In the genomic region with DNA sequence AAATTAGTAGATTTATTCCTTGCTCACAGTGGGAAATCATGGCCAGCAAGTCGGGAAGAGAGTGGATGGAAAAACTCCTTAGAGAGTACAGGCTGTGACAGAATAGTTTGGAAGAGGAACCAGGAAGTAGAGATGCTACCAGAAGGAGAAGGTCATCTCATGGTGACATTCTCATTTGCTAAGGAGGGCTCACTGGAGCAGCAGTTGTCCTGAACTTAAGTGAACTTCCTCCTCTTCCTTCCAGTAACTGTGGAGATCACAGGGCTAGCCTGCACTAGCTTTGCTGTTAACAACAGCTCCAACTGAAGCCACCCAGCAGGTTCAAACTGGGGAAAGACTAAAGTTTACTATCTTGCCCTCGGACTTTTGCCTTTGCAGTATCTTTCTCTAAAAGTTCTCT, we compare ENCODE assay signal across 18 mouse cellular contexts. TPM values are rescaled to one million over a fixed set of nuclear protein-coding genes. Genes with fewer than 3 reads are reported as not detected.
DNase-seq lines count a peak whose midpoint lies in the region; ATAC-seq and TF ChIP-seq lines count a peak whose summit lies in the region.
"Had no signal": no experiment of that assay in that cellular context is flagged by ENCODE, and none has a peak within 500 bp of the region (broad histone marks: within the 10 kb centered on the region; RNA-seq: fewer than 3 reads in every experiment).

No protein-coding gene starts in this region.

- H3K27ac ChIP-seq in lung, embryonic 16.5 days (ENCODE audit: low read length): peak overlapping the region; percentile 41; the same call in 1 of the 2 replicates
- peak overlapping the region; percentile 76 for H3K27ac ChIP-seq in liver, embryonic 16.5 days (ENCODE audit: low read length)
- peak overlapping the region; percentile 70 for H3K27ac ChIP-seq in stomach, postnatal 0 days (replicated peaks)
- H3K27ac ChIP-seq: heart, embryonic 10.5 days; hindbrain, postnatal 0 days; layer of hippocampus, adult 2 months; liver, embryonic 14.5 days; midbrain, embryonic 13.5 days had no signal

- TF ChIP-seq EP300 in stomach, postnatal 0 days (optimal IDR thresholded peaks at IDR 0.05): no peak

- WGBS in lung, embryonic 16.5 days: 60% methylated on average over 2 of the region's 2 CpGs
- WGBS in liver, embryonic 16.5 days (ENCODE audit: insufficient replicate concordance): 38% methylated on average over 2 of the region's 2 CpGs
- WGBS in stomach, postnatal 0 days: 57% methylated on average over 2 of the region's 2 CpGs

- no peak for TF ChIP-seq CTCF in stomach, postnatal 0 days (IDR thresholded peaks at IDR 0.05; ENCODE audit: low read depth)

- no peak overlapping the region for H3K4me3 ChIP-seq in lung, embryonic 16.5 days (ENCODE audit: low read length)
- no peak overlapping the region; the same call in 1 of the 2 replicates for H3K4me3 ChIP-seq in liver, embryonic 16.5 days (ENCODE audit: low read depth, low read length)
- no peak overlapping the region for H3K4me3 ChIP-seq in stomach, postnatal 0 days (ENCODE audit: low read depth, low read length)
- H3K4me3 ChIP-seq: heart, embryonic 10.5 days; layer of hippocampus, adult 2 months; midbrain, embryonic 13.5 days had no signal

- no peak for ATAC-seq in lung, embryonic 16.5 days (ENCODE audit: low read depth)
- no peak for ATAC-seq in liver, embryonic 16.5 days (ENCODE audit: low read depth)
- ATAC-seq in stomach, postnatal 0 days (ENCODE audit: low FRiP score, low TSS enrichment): no peak
- ATAC-seq: forebrain, embryonic 14.5 days; hindbrain, postnatal 0 days; midbrain, embryonic 13.5 days had no signal

- peaks cover 16% of the 10 kb centered on the region for H3K4me1 ChIP-seq in lung, embryonic 16.5 days (replicated peaks; ENCODE audit: control insufficient read depth, insufficient read depth, low read length)
- peaks cover 3% of the 10 kb centered on the region; the same call in 1 of the 2 replicates for H3K4me1 ChIP-seq in liver, embryonic 16.5 days (ENCODE audit: control insufficient read depth, low read depth, low read length)
- H3K4me1 ChIP-seq in stomach, postnatal 0 days (replicated peaks; ENCODE audit: control insufficient read depth, insufficient read depth): peaks cover 3% of the 10 kb centered on the region; the same call in 1 of the 2 replicates
- H3K4me1 ChIP-seq: midbrain, embryonic 13.5 days had no signal

- H3K9ac ChIP-seq in lung, embryonic 16.5 days (ENCODE audit: low read length): no peak overlapping the region
- H3K9ac ChIP-seq in liver, embryonic 16.5 days (ENCODE audit: low read depth, low read length): no peak overlapping the region
- no peak overlapping the region for H3K9ac ChIP-seq in stomach, postnatal 0 days (ENCODE audit: low read length)
- H3K9ac ChIP-seq: liver, embryonic 14.5 days; midbrain, embryonic 13.5 days had no signal

- H3K4me2 ChIP-seq in lung, embryonic 16.5 days (ENCODE audit: low read depth, low read length): no peak overlapping the region
- peak overlapping the region; percentile 2; the same call in 1 of the 2 replicates for H3K4me2 ChIP-seq in liver, embryonic 16.5 days (ENCODE audit: low read depth, low read length)
- 0 out of 2 replicates have a peak overlapping the region, but pooled peaks have one; percentile 1 for H3K4me2 ChIP-seq in stomach, postnatal 0 days (replicated peaks; ENCODE audit: low read depth)
- H3K4me2 ChIP-seq: midbrain, embryonic 13.5 days had no signal

- no peaks in the 10 kb centered on the region for H3K9me3 ChIP-seq in lung, embryonic 16.5 days (ENCODE audit: control insufficient read depth, low read length)
- no peaks in the 10 kb centered on the region for H3K9me3 ChIP-seq in liver, embryonic 16.5 days (replicated peaks; ENCODE audit: control insufficient read depth, low read length)
- H3K9me3 ChIP-seq in stomach, postnatal 0 days (ENCODE audit: control insufficient read depth, low read length): no peaks in the 10 kb centered on the region
- H3K9me3 ChIP-seq: G1E; heart, embryonic 10.5 days; midbrain, embryonic 13.5 days had no signal

- H3K27me3 ChIP-seq in lung, embryonic 16.5 days (ENCODE audit: control insufficient read depth, insufficient read depth, low read depth, low read length): no peaks in the 10 kb centered on the region
- peaks cover 3% of the 10 kb centered on the region; the same call in 1 of the 2 replicates for H3K27me3 ChIP-seq in liver, embryonic 16.5 days (ENCODE audit: control insufficient read depth, insufficient read depth, low read depth, low read length)
- no peaks in the 10 kb centered on the region for H3K27me3 ChIP-seq in stomach, postnatal 0 days (ENCODE audit: control insufficient read depth, insufficient read depth, low read length)
- H3K27me3 ChIP-seq: midbrain, embryonic 13.5 days had no signal

- H3K36me3 ChIP-seq in lung, embryonic 16.5 days (ENCODE audit: control insufficient read depth, insufficient read depth, low read length): no peaks in the 10 kb centered on the region
- H3K36me3 ChIP-seq in liver, embryonic 16.5 days (ENCODE audit: control insufficient read depth, insufficient read depth): no peaks in the 10 kb centered on the region
- H3K36me3 ChIP-seq in stomach, postnatal 0 days (ENCODE audit: control insufficient read depth, insufficient read depth, low read length): no peaks in the 10 kb centered on the region
- H3K36me3 ChIP-seq: heart, embryonic 10.5 days; midbrain, embryonic 13.5 days had no signal

- DNase-seq in lung, postnatal 25 days (ENCODE audit: low spot score): no peak
- DNase-seq in kidney, adult 8-10 months: peak; percentile 14 to 38
- DNase-seq in stomach, postnatal 0 days (ENCODE audit: low spot score): no peak
- DNase-seq in cerebellum, adult 9-11 months: no peak
- no peak for DNase-seq in frontal cortex, adult 2 months (ENCODE audit: extremely low spot score in 1 of 2, low spot score in 1 of 2)
- DNase-seq in thymus, postnatal 14 days: no peak
- DNase-seq: gastrocnemius, postnatal 10 days; heart, postnatal 36 days; thymus, adult 2 months had no signal

RNA-seq across cellular contexts. Expression of a gene that starts 5.2 kb away (rescaled TPM):
- polyA plus RNA-seq in lung, embryonic 16.5 days (2015; fragmentation: Nextera tagmentation; extraction: Ambion mirVana): 12.5 and 16.7 TPM in 2 replicates
- polyA plus RNA-seq in liver, embryonic 16.5 days (2015; fragmentation: Nextera tagmentation; extraction: Ambion mirVana): 58.2 and 65.3 TPM in 2 replicates
- polyA plus RNA-seq in stomach, postnatal 0 days (2015; fragmentation: Nextera tagmentation; extraction: Ambion mirVana): 379 and 398 TPM in 2 replicates
- polyA plus RNA-seq in frontal cortex, adult 2 months (2012; rRNA removed): 6.7 and 12.0 TPM in 2 replicates
- polyA plus RNA-seq: midbrain, embryonic 13.5 days had no signal

RNA-seq across cellular contexts. Expression of a gene that starts 48.7 kb away (rescaled TPM):
- polyA plus RNA-seq in lung, embryonic 16.5 days (2015; fragmentation: Nextera tagmentation; extraction: Ambion mirVana): 165 and 174 TPM in 2 replicates
- polyA plus RNA-seq in liver, embryonic 16.5 days (2015; fragmentation: Nextera tagmentation; extraction: Ambion mirVana): 59.1 and 66.6 TPM in 2 replicates
- polyA plus RNA-seq in stomach, postnatal 0 days (2015; fragmentation: Nextera tagmentation; extraction: Ambion mirVana): 106 and 107 TPM in 2 replicates
- polyA plus RNA-seq in frontal cortex, adult 2 months (2012; rRNA removed): 76.6 and 83.9 TPM in 2 replicates

Comparison
In these comparisons a context has a peak if more than half of its experiments do, and no peak if none do; other contexts are left out.
1. DNase-seq: peak in kidney, adult 8-10 months (2 of 2); none in lung, postnatal 25 days (single experiment), stomach, postnatal 0 days (single experiment), cerebellum, adult 9-11 months (single experiment), frontal cortex, adult 2 months (0 of 2) and thymus, postnatal 14 days (single experiment).
2. Peak in every context shown above with its lines, with median percentiles within 50 percentile points of each other: H3K27ac ChIP-seq.